Mouse (Mus musculus): Measurements from ENCODE around the gene Hbb-bh2. TPM values are rescaled to one million over a fixed set of nuclear protein-coding genes. Genes with fewer than 3 reads are reported as not detected.
A peak's percentile ranks its signal among the peaks of the same experiment; 100 is the strongest.

The Hbb-bh2 gene
- total and polyA plus RNA-seq, 3 experiments = not detected

- TF ChIP-seq TCF12 (IDR thresholded peaks at IDR 0.05; ENCODE audit: low read depth, low read length) (no peak), POLR2A (IDR thresholded peaks at IDR 0.05; ENCODE audit: control insufficient read depth in 1 of 2, insufficient read depth in 1 of 2, low read depth in 1 of 2, low read length in 2 of 2, poor library complexity in 1 of 2) (no peak), ZNF384 (IDR thresholded peaks at IDR 0.05; ENCODE audit: low read depth, low read length) (peak; percentile 50), MXI1 (IDR thresholded peaks at IDR 0.05; ENCODE audit: low read depth, low read length) (peak; percentile 41; the same call in 1 of the 2 replicates), SIN3A (IDR thresholded peaks at IDR 0.05; ENCODE audit: low read length) (peak; percentile 17; the same call in 1 of the 2 replicates)
- Histone ChIP-seq H3K4me1 (ENCODE audit: control insufficient read depth in 1 of 2, insufficient read depth in 2 of 2, low read length in 2 of 2) (peaks cover 23 to 24% of the 10 kb centered on the region in 2 experiments), H3K79me2 (ENCODE audit: control insufficient read depth, insufficient read depth, low read length, poor library complexity) (no peaks in the 10 kb centered on the region), H3K27ac (ENCODE audit: control insufficient read depth, low read depth, low read length) (peak overlapping the region; percentile 98), H3K9me3 (replicated peaks; ENCODE audit: insufficient read depth, low read length) (no peaks in the 10 kb centered on the region), H3K27me3 (ENCODE audit: control insufficient read depth in 1 of 2, insufficient read depth in 2 of 2, low read length in 2 of 2) (no peaks in the 10 kb centered on the region), H3K4me3 (ENCODE audit: control insufficient read depth in 1 of 2, insufficient read depth in 1 of 2, low read depth in 2 of 2, low read length in 2 of 2) (0 out of 4 replicates have a peak overlapping the region, but pooled peaks of 1 of the 2 experiments have one; percentile 5), H3K36me3 (ENCODE audit: control insufficient read depth in 1 of 2, insufficient read depth in 2 of 2, low read length in 2 of 2) (peaks cover 0 to 29% of the 10 kb centered on the region in 2 experiments; a peak in 2 of 4 replicates), H3K9ac (ENCODE audit: control insufficient read depth, low read depth, low read length, poor library complexity, severe bottlenecking) (peak overlapping the region; percentile 54)
- peak; percentile 55 for DNase-seq (ENCODE audit: low read depth, low spot score)
These were observed 30.5 kb downstream of the Hbb-bh2 start for GRCm38 (mm10) chr7:103809801-103810155.

- Histone ChIP-seq H3K4me1 (ENCODE audit: control insufficient read depth in 1 of 2, insufficient read depth in 2 of 2, low read length in 2 of 2) (peaks cover 20 to 23% of the 10 kb centered on the region in 2 experiments), H3K9me3 (replicated peaks; ENCODE audit: insufficient read depth, low read length) (no peaks in the 10 kb centered on the region), H3K36me3 (ENCODE audit: control insufficient read depth in 1 of 2, insufficient read depth in 2 of 2, low read length in 2 of 2) (peaks cover 0 to 29% of the 10 kb centered on the region in 2 experiments; a peak in 2 of 4 replicates), H3K27ac (ENCODE audit: control insufficient read depth, low read depth, low read length) (peak overlapping the region; percentile 98), H3K9ac (ENCODE audit: control insufficient read depth, low read depth, low read length, poor library complexity, severe bottlenecking) (peak overlapping the region; percentile 54), H3K27me3 (ENCODE audit: control insufficient read depth in 1 of 2, insufficient read depth in 2 of 2, low read length in 2 of 2) (no peaks in the 10 kb centered on the region), H3K79me2 (ENCODE audit: control insufficient read depth, insufficient read depth, low read length, poor library complexity) (no peaks in the 10 kb centered on the region), H3K4me3 (ENCODE audit: control insufficient read depth in 1 of 2, insufficient read depth in 1 of 2, low read depth in 2 of 2, low read length in 2 of 2) (0 out of 4 replicates have a peak overlapping the region, but pooled peaks of 1 of the 2 experiments have one; percentile 5)
- peak; percentile 87 for DNase-seq (ENCODE audit: low read depth, low spot score)
- TF ChIP-seq MAZ (IDR thresholded peaks at IDR 0.05; ENCODE audit: low read depth, low read length) = no peak
- no peak for TF ChIP-seq JUND (IDR thresholded peaks at IDR 0.05; ENCODE audit: low read depth, low read length)
- no peak for TF ChIP-seq ZMIZ1 (IDR thresholded peaks at IDR 0.05; ENCODE audit: low read depth, low read length)
- no peak for TF ChIP-seq MEF2A (IDR thresholded peaks at IDR 0.05; ENCODE audit: extremely low read depth, insufficient replicate concordance, low read depth, low read length, poor library complexity, severe bottlenecking)
- TF ChIP-seq USF2 (IDR thresholded peaks at IDR 0.05; ENCODE audit: borderline replicate concordance in 1 of 2, insufficient read depth in 1 of 2, low read depth in 1 of 2, low read length in 2 of 2) = no peak
- TF ChIP-seq MYB (IDR thresholded peaks at IDR 0.05; ENCODE audit: low read depth, low read length) = peak; percentile 67
- TF ChIP-seq RAD21 (IDR thresholded peaks at IDR 0.05; ENCODE audit: low read depth, low read length) = no peak
- TF ChIP-seq CTCF (IDR thresholded peaks at IDR 0.05 in 2 of 3, conservative IDR thresholded peaks at IDR 0.05 in 1 of 3; ENCODE audit: control insufficient read depth in 1 of 3, insufficient read depth in 1 of 3, low read depth in 2 of 3, low read length in 3 of 3, poor library complexity in 1 of 3, severe bottlenecking in 1 of 3) = no peak
- 0 out of 2 replicates have a peak, but pooled peaks have one; percentile 11 for TF ChIP-seq MXI1 (IDR thresholded peaks at IDR 0.05; ENCODE audit: low read depth, low read length)
- no peak for TF ChIP-seq USF1 (IDR thresholded peaks at IDR 0.05; ENCODE audit: low read depth, low read length)
- no peak for TF ChIP-seq ZKSCAN1 (IDR thresholded peaks at IDR 0.05; ENCODE audit: low read depth, low read length)
- TF ChIP-seq MYC (IDR thresholded peaks at IDR 0.05; ENCODE audit: low read depth, low read length) = no peak
- peak; percentile 84 to 88 for TF ChIP-seq EP300 (IDR thresholded peaks at IDR 0.05; ENCODE audit: low read depth in 1 of 2, low read length in 2 of 2)
- peak; percentile 2; the same call in 1 of the 2 replicates for TF ChIP-seq SMC3 (IDR thresholded peaks at IDR 0.05; ENCODE audit: low read depth, low read length)
- TF ChIP-seq BHLHE40 (IDR thresholded peaks at IDR 0.05; ENCODE audit: borderline replicate concordance, low read depth, low read length) = no peak; the same call in 1 of the 2 replicates
- TF ChIP-seq GABPA (IDR thresholded peaks at IDR 0.05; ENCODE audit: low read depth, low read length) = no peak
- no peak for TF ChIP-seq POLR2AphosphoS5 (IDR thresholded peaks at IDR 0.05; ENCODE audit: borderline replicate concordance, low read depth, low read length)
- TF ChIP-seq POLR2AphosphoS2 (IDR thresholded peaks at IDR 0.05; ENCODE audit: low read length) = no peak
- no peak; a peak in 1 of 4 replicates for TF ChIP-seq POLR2A (IDR thresholded peaks at IDR 0.05; ENCODE audit: control insufficient read depth in 1 of 2, insufficient read depth in 1 of 2, low read depth in 1 of 2, low read length in 2 of 2, poor library complexity in 1 of 2)
- TF ChIP-seq MAFK (IDR thresholded peaks at IDR 0.05; ENCODE audit: borderline replicate concordance, low read depth, low read length) = 0 out of 2 replicates have a peak, but pooled peaks have one; percentile 56
- TF ChIP-seq TBP (IDR thresholded peaks at IDR 0.05; ENCODE audit: low read depth, low read length) = peak; percentile 48; the same call in 1 of the 2 replicates
- peak; percentile 89 for TF ChIP-seq ZNF384 (IDR thresholded peaks at IDR 0.05; ENCODE audit: low read depth, low read length)
- TF ChIP-seq ELF1 (IDR thresholded peaks at IDR 0.05; ENCODE audit: low read depth, low read length) = no peak
- no peak for TF ChIP-seq ZC3H11A (IDR thresholded peaks at IDR 0.05; ENCODE audit: low read depth, low read length)
- no peak for TF ChIP-seq E2F4 (IDR thresholded peaks at IDR 0.05; ENCODE audit: borderline replicate concordance, low read depth, low read length)
These were observed 31.1 kb downstream of the Hbb-bh2 start for GRCm38 (mm10) chr7:103808971-103809800.

Measured in MEL (cell line).